Mouse (Mus musculus) heart, embryonic 14.5 days (tissue): ENCODE data around the gene Rapgef5. TPM values are rescaled to one million over a fixed set of nuclear protein-coding genes. Genes with fewer than 3 reads are reported as not detected.

ENCODE experiments used
- ATAC-seq: fragments of 200-750 bp; cut with Nextera tagmentation; 2 replicates; pipeline ENCODE4 v1.8.0; 2017; ENCODE audit warnings: low read depth, moderate TSS enrichment; ENCODE audit not compliant: insufficient number of reproducible peaks, insufficient read depth, low FRiP score
- H3K27ac ChIP-seq, 2 experiments: fragments of 200-500 bp in 1 of 2; fragments of 300-500 bp in 1 of 2; sonication (generic) in 1 of 2; replicated peaks in 1 of 2; 2 replicates each; pipeline ENCODE4 v1.5.1; 2012 to 2014; ENCODE audit warnings: low read depth in 2 of 2, low read length in 2 of 2, control low read depth in 1 of 2, mild to moderate bottlenecking in 1 of 2, mixed read lengths in 1 of 2; ENCODE audit not compliant: control insufficient read depth in 1 of 2, insufficient read depth in 1 of 2
- H3K27me3 ChIP-seq: fragments of 300-500 bp; sonication (generic); 2 replicates; pipeline ENCODE4 v1.6.1; 2014; ENCODE audit warnings: mild to moderate bottlenecking, low read length, control low read depth; ENCODE audit not compliant: control insufficient read depth, insufficient read depth
- H3K36me3 ChIP-seq: fragments of 300-500 bp; sonication (generic); 2 replicates; pipeline ENCODE4 v1.6.1; 2014; ENCODE audit warnings: mild to moderate bottlenecking, control low read depth, low read length, mixed read lengths; ENCODE audit not compliant: control insufficient read depth, insufficient read depth
- H3K4me1 ChIP-seq, 2 experiments: fragments of 200-500 bp in 1 of 2; fragments of 300-500 bp in 1 of 2; sonication (generic) in 1 of 2; 2 replicates each; pipeline ENCODE4 v1.6.1; 2012 to 2014; ENCODE audit warnings: low read length in 2 of 2, control low read depth in 1 of 2, mixed read lengths in 1 of 2; ENCODE audit not compliant: control insufficient read depth in 2 of 2, insufficient read depth in 2 of 2
- H3K4me2 ChIP-seq: fragments of 300-500 bp; sonication (generic); 2 replicates; pipeline ENCODE4 v1.6.1; 2014; ENCODE audit warnings: mild to moderate bottlenecking, low read length
- H3K4me3 ChIP-seq, 2 experiments: fragments of 200-500 bp in 1 of 2; fragments of 300-500 bp in 1 of 2; sonication (generic) in 1 of 2; 2 replicates each; pipeline ENCODE4 v1.5.1; 2012 to 2014; ENCODE audit warnings: low read length in 2 of 2, mild to moderate bottlenecking in 2 of 2, control low read depth in 1 of 2, low read depth in 1 of 2, moderate library complexity in 1 of 2; ENCODE audit not compliant: control insufficient read depth in 1 of 2, insufficient read depth in 1 of 2
- H3K9ac ChIP-seq: fragments of 300-500 bp; sonication (generic); 2 replicates; pipeline ENCODE4 v1.6.1; 2014; ENCODE audit warnings: mild to moderate bottlenecking, low read length
- H3K9me3 ChIP-seq: fragments of 300-500 bp; sonication (generic); 2 replicates; pipeline ENCODE4 v1.6.1; 2016; ENCODE audit warnings: low read length, control low read depth; ENCODE audit not compliant: control insufficient read depth
- WGBS: fragments of 180-500 bp; shearing (Covaris S2); extraction: QIAGEN DNeasy Blood & Tissue Kit; methylation state at CpG from one replicate; pipeline ENCODE4 v1.1.7; 2014; 5-methylcytosine and 5-hydroxymethylcytosine counted together
- polyA plus RNA-seq: library from polyadenylated mRNA; unstranded; fragments of >200 nt; fragmentation: Nextera tagmentation; extraction: Ambion mirVana; gene quantifications from 2 replicates; pipeline ENCODE4 v1.2.1, GENCODE M21; 2014

Rapgef5 gene
- polyA plus RNA-seq, 1 experiment from 2014 or later, result 19.6 TPM

- 0 out of 4 replicates have a peak, but pooled peaks cover 0 to 2% of the 10 kb centered on the region in 2 experiments for H3K4me1 ChIP-seq
- H3K27me3 ChIP-seq, result no peaks in the 10 kb centered on the region
- H3K4me2 ChIP-seq, result no peak overlapping the region
- no peaks in the 10 kb centered on the region for H3K9me3 ChIP-seq
- H3K4me3 ChIP-seq, result no peak overlapping the region
- WGBS, result 73% methylated on average over 6 of the region's 6 CpGs
- H3K9ac ChIP-seq, result no peak overlapping the region
- no peaks in the 10 kb centered on the region for H3K36me3 ChIP-seq
- H3K27ac ChIP-seq, result no peak overlapping the region
- ATAC-seq, result no peak
These were observed 123.3 kb downstream of the Rapgef5 start for GRCm38 (mm10) chr12:117639356-117640121.

- Histone ChIP-seq H3K4me1 (no peaks in the 10 kb centered on the region), H3K27me3 (no peaks in the 10 kb centered on the region), H3K27ac (no peak overlapping the region), H3K36me3 (no peaks in the 10 kb centered on the region), H3K9me3 (no peaks in the 10 kb centered on the region), H3K9ac (no peak overlapping the region), H3K4me2 (no peak overlapping the region), H3K4me3 (no peak overlapping the region)
- 48% methylated on average over 2 of the region's 2 CpGs for WGBS
- ATAC-seq, result peak; percentile 68
These were observed 126.2 kb downstream of the Rapgef5 start for GRCm38 (mm10) chr12:117642512-117642911.

GRCm38 (mm10) chr12:117645771-117646170, 129.5 kb downstream of the Rapgef5 start:
- no peak overlapping the region for H3K27ac ChIP-seq
- ATAC-seq, result no peak
- no peaks in the 10 kb centered on the region for H3K27me3 ChIP-seq
- no peak overlapping the region for H3K4me3 ChIP-seq
- H3K9ac ChIP-seq, result no peak overlapping the region
- H3K36me3 ChIP-seq, result no peaks in the 10 kb centered on the region
- no peaks in the 10 kb centered on the region for H3K4me1 ChIP-seq
- H3K4me2 ChIP-seq, result no peak overlapping the region
- 79% methylated on average over 2 of the region's 2 CpGs for WGBS
- no peaks in the 10 kb centered on the region for H3K9me3 ChIP-seq

- WGBS, result 59% methylated on average over 8 of the region's 8 CpGs
- no peaks in the 10 kb centered on the region for H3K9me3 ChIP-seq
- ATAC-seq, result no peak
These were observed 137.7 kb downstream of the Rapgef5 start for GRCm38 (mm10) chr12:117653920-117654472.

GRCm38 (mm10) chr12:117656935-117657334, 140.7 kb downstream of the Rapgef5 start:
- H3K4me1 ChIP-seq, result peaks cover 7 to 15% of the 10 kb centered on the region in 2 experiments; a peak in 3 of 4 replicates
- no peaks in the 10 kb centered on the region for H3K36me3 ChIP-seq
- H3K9me3 ChIP-seq, result no peaks in the 10 kb centered on the region
- H3K9ac ChIP-seq, result no peak overlapping the region
- no peak overlapping the region for H3K4me3 ChIP-seq
- ATAC-seq, result no peak
- no peaks in the 10 kb centered on the region for H3K27me3 ChIP-seq
- 49% methylated on average over 4 of the region's 4 CpGs for WGBS
- H3K27ac ChIP-seq, result peak overlapping the region; percentile 27 to 48; a peak in 3 of 4 replicates
- H3K4me2 ChIP-seq, result peak overlapping the region; percentile 43

More at GRCm38 (mm10) chr12:117653920-117654472, 137.7 kb downstream of the Rapgef5 start:
- Histone ChIP-seq H3K4me1 (peaks cover 0 to 5% of the 10 kb centered on the region in 2 experiments; a peak in 2 of 4 replicates), H3K4me2 (no peak overlapping the region), H3K4me3 (no peak overlapping the region), H3K36me3 (no peaks in the 10 kb centered on the region), H3K27ac (no peak overlapping the region), H3K9ac (no peak overlapping the region), H3K27me3 (no peaks in the 10 kb centered on the region)

GRCm38 (mm10) chr12:117657766-117658165, 141.5 kb downstream of the Rapgef5 start:
- H3K4me1 ChIP-seq, result peaks cover 8 to 22% of the 10 kb centered on the region in 2 experiments; a peak in 3 of 4 replicates
- peak overlapping the region; percentile 74 for H3K9ac ChIP-seq
- no peaks in the 10 kb centered on the region for H3K9me3 ChIP-seq
- peak overlapping the region in 1 of 2 experiments; percentile 38; a peak in 2 of 4 replicates for H3K4me3 ChIP-seq
- 47% methylated on average over 5 of the region's 5 CpGs for WGBS
- H3K4me2 ChIP-seq, result peak overlapping the region; percentile 43
- no peaks in the 10 kb centered on the region for H3K27me3 ChIP-seq
- no peaks in the 10 kb centered on the region for H3K36me3 ChIP-seq
- ATAC-seq, result no peak
- peak overlapping the region; percentile 60 to 70 for H3K27ac ChIP-seq

- Histone ChIP-seq H3K4me2 (peak overlapping the region; percentile 43), H3K36me3 (no peaks in the 10 kb centered on the region), H3K27ac (peak overlapping the region; percentile 60 to 73), H3K9me3 (no peaks in the 10 kb centered on the region), H3K27me3 (no peaks in the 10 kb centered on the region), H3K9ac (peak overlapping the region; percentile 74), H3K4me1 (peaks cover 10 to 22% of the 10 kb centered on the region in 2 experiments), H3K4me3 (peak overlapping the region; percentile 34 to 38)
- WGBS, result 41% methylated on average over 6 of the region's 6 CpGs
- ATAC-seq, result no peak
These were observed 142.5 kb downstream of the Rapgef5 start for GRCm38 (mm10) chr12:117658821-117659220.
